Mouse (Mus musculus): ENCODE data around the gene Zfhx3. TPM values are rescaled to one million over a fixed set of nuclear protein-coding genes. Genes with fewer than 3 reads are reported as not detected.
A peak's percentile ranks its signal among the peaks of the same experiment; 100 is the strongest.

Zfhx3 gene
- polyA plus RNA-seq, 1 experiment from 2014 or later: 22.4 TPM

- no peak for ATAC-seq
- H3K9me3 ChIP-seq (replicated peaks): no peaks in the 10 kb centered on the region
- H3K4me1 ChIP-seq: peaks cover 13% of the 10 kb centered on the region
- peaks cover 6% of the 10 kb centered on the region for H3K36me3 ChIP-seq (ENCODE audit: poor library complexity, severe bottlenecking)
- H3K27me3 ChIP-seq: no peaks in the 10 kb centered on the region
- WGBS: 61% methylated on average over 6 of the region's 6 CpGs
- H3K27ac ChIP-seq: peak overlapping the region; percentile 40
- no peak overlapping the region for H3K4me3 ChIP-seq
- no peak overlapping the region for H3K4me2 ChIP-seq
- no peak overlapping the region for H3K9ac ChIP-seq
These were observed 973.0 kb downstream of the Zfhx3 start for GRCm38 (mm10) chr8:108915425-108915824.

DNA sequence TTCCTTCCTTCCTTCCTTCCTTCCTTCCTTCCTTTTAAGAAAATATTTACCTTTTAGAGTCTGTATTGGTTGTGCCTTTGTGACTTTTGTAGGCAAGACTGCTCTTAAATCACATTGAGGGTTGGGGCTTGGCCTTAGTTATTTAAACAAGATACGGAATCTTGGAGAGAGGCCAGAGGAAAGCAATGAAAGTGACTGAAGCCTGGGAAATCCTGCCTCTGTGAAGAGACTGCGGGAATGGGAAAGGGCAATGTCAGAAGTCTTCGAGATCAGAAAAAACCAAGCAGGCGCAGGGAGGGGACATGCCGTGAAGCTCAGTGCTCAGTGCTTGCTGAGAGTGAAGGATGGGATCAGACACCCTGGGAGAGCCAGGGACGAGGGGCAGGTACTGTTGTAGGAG, 973.4 kb downstream of the Zfhx3 start:
- Histone ChIP-seq H3K4me2 (no peak overlapping the region), H3K27ac (no peak overlapping the region)
- ATAC-seq: no peak

GRCm38 (mm10) chr8:108920151-108920550, 977.7 kb downstream of the Zfhx3 start:
- WGBS: 57% methylated on average over 7 of the region's 7 CpGs
- Histone ChIP-seq H3K4me2 (no peak overlapping the region), H3K27ac (no peak overlapping the region), H3K4me1 (peaks cover 14% of the 10 kb centered on the region), H3K9me3 (replicated peaks) (no peaks in the 10 kb centered on the region), H3K9ac (no peak overlapping the region), H3K36me3 (ENCODE audit: poor library complexity, severe bottlenecking) (peaks cover 6% of the 10 kb centered on the region), H3K27me3 (no peaks in the 10 kb centered on the region), H3K4me3 (no peak overlapping the region)
- no peak for ATAC-seq

More for the DNA sequence above, 973.4 kb downstream of the Zfhx3 start:
- Histone ChIP-seq H3K36me3 (ENCODE audit: poor library complexity, severe bottlenecking) (peaks cover 6% of the 10 kb centered on the region), H3K27me3 (no peaks in the 10 kb centered on the region), H3K9ac (no peak overlapping the region), H3K9me3 (replicated peaks) (no peaks in the 10 kb centered on the region), H3K4me1 (peaks cover 11% of the 10 kb centered on the region), H3K4me3 (no peak overlapping the region)
- 77% methylated on average over 6 of the region's 6 CpGs for WGBS

DNA sequence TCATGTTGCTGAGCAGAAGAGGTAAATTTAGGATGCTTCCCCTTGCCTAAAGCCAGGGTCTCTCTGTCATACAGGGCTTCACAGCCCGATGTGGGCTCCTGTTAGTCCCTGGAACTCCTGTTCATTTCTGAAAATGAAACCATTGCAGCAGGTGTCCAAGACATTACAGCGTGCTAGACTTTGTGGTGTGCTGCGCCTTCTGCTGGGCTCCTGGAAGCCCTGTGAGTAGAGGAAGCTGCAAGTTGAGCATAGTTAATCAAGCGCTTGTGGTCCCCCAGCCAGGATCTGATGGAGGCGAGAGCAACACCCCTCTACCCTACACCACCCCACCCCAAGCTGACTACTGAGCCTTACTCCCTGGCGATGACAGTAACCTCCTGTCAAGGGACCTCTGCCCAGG, 980.7 kb downstream of the Zfhx3 start:
- 0 out of 2 replicates have a peak, but pooled peaks have one; percentile 36 for ATAC-seq
- Histone ChIP-seq H3K9ac (no peak overlapping the region), H3K4me1 (peaks cover 14% of the 10 kb centered on the region), H3K4me3 (no peak overlapping the region), H3K9me3 (replicated peaks) (no peaks in the 10 kb centered on the region), H3K27me3 (no peaks in the 10 kb centered on the region), H3K36me3 (ENCODE audit: poor library complexity, severe bottlenecking) (no peaks in the 10 kb centered on the region), H3K27ac (no peak overlapping the region), H3K4me2 (no peak overlapping the region)
- WGBS: 92% methylated on average over 6 of the region's 6 CpGs

- Histone ChIP-seq H3K9ac (no peak overlapping the region), H3K27me3 (no peaks in the 10 kb centered on the region), H3K36me3 (ENCODE audit: poor library complexity, severe bottlenecking) (no peaks in the 10 kb centered on the region), H3K9me3 (replicated peaks) (no peaks in the 10 kb centered on the region), H3K4me2 (no peak overlapping the region), H3K4me3 (no peak overlapping the region), H3K27ac (no peak overlapping the region), H3K4me1 (peaks cover 14% of the 10 kb centered on the region)
- 95% methylated on average over 9 of the region's 9 CpGs for WGBS
- ATAC-seq: no peak
These were observed 982.1 kb downstream of the Zfhx3 start for GRCm38 (mm10) chr8:108924526-108924925.

DNA sequence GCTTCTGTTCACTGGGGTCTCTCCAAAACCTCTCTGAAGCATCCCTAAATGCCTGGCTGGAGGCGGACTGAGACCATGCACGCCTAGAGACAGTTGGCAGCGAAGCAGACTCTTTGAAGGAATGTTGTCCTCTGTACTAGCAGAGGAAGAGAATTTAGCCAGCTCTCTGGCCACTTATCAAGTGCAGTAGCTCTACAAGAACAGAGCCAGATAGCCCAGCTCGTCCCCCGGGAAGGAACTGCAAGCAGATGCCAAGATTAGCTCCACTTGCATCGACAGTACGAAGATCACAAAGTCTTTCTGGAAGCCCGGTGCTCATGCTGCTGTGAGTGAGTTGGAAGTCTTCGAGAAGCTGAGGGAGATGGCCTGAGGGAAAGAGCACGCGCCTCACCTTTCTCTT, 983.7 kb downstream of the Zfhx3 start:
- H3K36me3 ChIP-seq (ENCODE audit: poor library complexity, severe bottlenecking): no peaks in the 10 kb centered on the region
- no peak overlapping the region for H3K4me3 ChIP-seq
- 0 out of 2 replicates have a peak, but pooled peaks cover 3% of the 10 kb centered on the region for H3K27me3 ChIP-seq
- WGBS: 83% methylated on average over 11 of the region's 11 CpGs
- H3K9me3 ChIP-seq (replicated peaks): no peaks in the 10 kb centered on the region
- ATAC-seq: no peak
- peaks cover 12% of the 10 kb centered on the region for H3K4me1 ChIP-seq
- no peak overlapping the region for H3K27ac ChIP-seq
- H3K4me2 ChIP-seq: no peak overlapping the region
- no peak overlapping the region for H3K9ac ChIP-seq

GRCm38 (mm10) chr8:108930635-108931034, 988.2 kb downstream of the Zfhx3 start:
- H3K27ac ChIP-seq: no peak overlapping the region
- H3K4me1 ChIP-seq: peaks cover 24% of the 10 kb centered on the region
- H3K27me3 ChIP-seq: 0 out of 2 replicates have a peak, but pooled peaks cover 3% of the 10 kb centered on the region
- H3K9me3 ChIP-seq (replicated peaks): no peaks in the 10 kb centered on the region
- ATAC-seq: no peak
- peaks cover 16% of the 10 kb centered on the region; the same call in 1 of the 2 replicates for H3K36me3 ChIP-seq (ENCODE audit: poor library complexity, severe bottlenecking)
- H3K9ac ChIP-seq: no peak overlapping the region
- WGBS: 78% methylated on average over 5 of the region's 5 CpGs
- no peak overlapping the region for H3K4me2 ChIP-seq
- no peak overlapping the region for H3K4me3 ChIP-seq

- H3K27me3 ChIP-seq: 0 out of 2 replicates have a peak, but pooled peaks cover 3% of the 10 kb centered on the region
- peak overlapping the region; percentile 33; the same call in 1 of the 2 replicates for H3K4me2 ChIP-seq
- H3K9ac ChIP-seq: no peak overlapping the region
- H3K27ac ChIP-seq: no peak overlapping the region
- ATAC-seq: peak; percentile 69; the same call in 1 of the 2 replicates
- no peaks in the 10 kb centered on the region for H3K9me3 ChIP-seq (replicated peaks)
- no peak overlapping the region for H3K4me3 ChIP-seq
- H3K36me3 ChIP-seq (ENCODE audit: poor library complexity, severe bottlenecking): peaks cover 18% of the 10 kb centered on the region; the same call in 1 of the 2 replicates
- H3K4me1 ChIP-seq: peaks cover 36% of the 10 kb centered on the region
- WGBS: 23% methylated on average over 13 of the region's 13 CpGs
These were observed 989.4 kb downstream of the Zfhx3 start for GRCm38 (mm10) chr8:108931837-108932236.

GRCm38 (mm10) chr8:108932729-108933128, 990.3 kb downstream of the Zfhx3 start:
- Histone ChIP-seq H3K4me1 (peaks cover 44% of the 10 kb centered on the region), H3K36me3 (ENCODE audit: poor library complexity, severe bottlenecking) (peaks cover 18% of the 10 kb centered on the region; the same call in 1 of the 2 replicates), H3K27ac (no peak overlapping the region), H3K9me3 (replicated peaks) (no peaks in the 10 kb centered on the region), H3K9ac (no peak overlapping the region), H3K4me3 (no peak overlapping the region), H3K27me3 (0 out of 2 replicates have a peak, but pooled peaks cover 3% of the 10 kb centered on the region), H3K4me2 (no peak overlapping the region)
- WGBS: 89% methylated on average over 9 of the region's 9 CpGs
- no peak for ATAC-seq

GRCm38 (mm10) chr8:108935834-108936694, 993.6 kb downstream of the Zfhx3 start:
- peaks cover 39% of the 10 kb centered on the region for H3K4me1 ChIP-seq
- peaks cover 37% of the 10 kb centered on the region; the same call in 1 of the 2 replicates for H3K36me3 ChIP-seq (ENCODE audit: poor library complexity, severe bottlenecking)
- H3K27ac ChIP-seq: peak overlapping the region; percentile 69

DNA sequence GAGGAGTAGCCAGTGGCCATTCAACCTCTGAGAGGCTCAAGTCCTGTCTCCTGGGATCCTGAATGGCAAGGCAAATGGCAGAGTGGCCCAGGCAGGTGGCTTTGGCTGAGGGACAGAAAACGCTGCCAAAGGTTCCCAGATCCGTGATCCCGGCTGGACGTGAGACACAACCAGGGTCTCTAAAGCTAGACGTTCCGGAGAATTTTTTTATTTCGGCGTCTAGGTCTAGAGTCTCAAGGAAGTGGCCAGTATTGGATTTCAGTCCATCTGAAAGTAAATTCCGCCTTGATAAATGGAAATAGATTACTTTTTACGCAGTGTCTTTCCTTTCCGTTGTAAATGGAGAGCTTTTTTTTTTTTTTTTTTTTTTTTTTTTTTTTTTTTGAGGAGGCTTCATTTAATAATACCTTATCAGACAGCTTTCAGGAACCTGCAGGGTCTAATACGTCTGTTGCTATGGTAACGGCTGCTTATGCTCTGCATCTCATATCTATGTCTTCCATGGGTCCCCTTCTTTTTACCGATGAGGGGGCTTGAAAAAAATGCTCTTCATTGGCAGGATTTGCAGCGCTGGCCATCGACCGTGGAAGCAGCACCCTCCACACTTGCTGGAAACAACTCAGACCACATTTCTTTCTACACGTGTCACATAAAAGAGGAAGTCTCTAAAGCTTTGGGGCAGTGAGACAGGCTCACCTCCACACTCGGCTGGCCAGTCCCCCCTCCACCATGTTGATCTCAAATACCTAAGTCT, 994.4 kb downstream of the Zfhx3 start:
- ATAC-seq: peak; percentile 46; the same call in 1 of the 2 replicates
- no peak overlapping the region for H3K4me3 ChIP-seq
- peaks cover 37% of the 10 kb centered on the region; the same call in 1 of the 2 replicates for H3K36me3 ChIP-seq (ENCODE audit: poor library complexity, severe bottlenecking)
- no peak overlapping the region for H3K9ac ChIP-seq
- no peak overlapping the region for H3K4me2 ChIP-seq
- 0 out of 2 replicates have a peak, but pooled peaks cover 5% of the 10 kb centered on the region for H3K27me3 ChIP-seq
- H3K27ac ChIP-seq: peak overlapping the region; percentile 77
- WGBS: 59% methylated on average over 19 of the region's 19 CpGs
- H3K4me1 ChIP-seq: peaks cover 38% of the 10 kb centered on the region
- H3K9me3 ChIP-seq (replicated peaks): peaks cover 4% of the 10 kb centered on the region; the same call in 1 of the 2 replicates

More at GRCm38 (mm10) chr8:108935834-108936694, 993.6 kb downstream of the Zfhx3 start:
- no peaks in the 10 kb centered on the region for H3K27me3 ChIP-seq
- WGBS: 62% methylated on average over 18 of the region's 18 CpGs
- no peak overlapping the region for H3K9ac ChIP-seq
- no peak for ATAC-seq
- H3K4me2 ChIP-seq: no peak overlapping the region
- no peak overlapping the region for H3K4me3 ChIP-seq
- H3K9me3 ChIP-seq (replicated peaks): peaks cover 4% of the 10 kb centered on the region; the same call in 1 of the 2 replicates

Measured in forebrain, embryonic 13.5 days (tissue).